Mouse (Mus musculus) limb, embryonic 11.5 days (tissue): ENCODE results near the gene Ptpdc1. TPM values are rescaled to one million over a fixed set of nuclear protein-coding genes. Genes with fewer than 3 reads are reported as not detected.

Source experiments
- ATAC-seq: fragments of 200-750 bp; cut with Nextera tagmentation; 2 replicates; pipeline ENCODE4 v1.8.0; 2017; ENCODE audit warnings: low read depth; ENCODE audit not compliant: insufficient number of reproducible peaks, low FRiP score, low TSS enrichment
- DNase-seq: peaks from one replicate; pipeline ENCODE4 v3.0.0-alpha.2; 2015; ENCODE audit warnings: low spot score
- H3K27ac ChIP-seq: fragments of 300-500 bp; sonication (generic); replicated peaks from 2 replicates; pipeline ENCODE4 v1.5.1; 2014; ENCODE audit warnings: low read depth, mild to moderate bottlenecking, low read length
- H3K27me3 ChIP-seq: fragments of 300-500 bp; sonication (generic); 2 replicates; pipeline ENCODE4 v1.6.1; 2014; ENCODE audit warnings: mild to moderate bottlenecking, low read length, mixed read lengths; ENCODE audit not compliant: control insufficient read depth, insufficient read depth
- H3K36me3 ChIP-seq: fragments of 300-500 bp; sonication (generic); 2 replicates; pipeline ENCODE4 v1.6.1; 2014; ENCODE audit warnings: mild to moderate bottlenecking, low read length, moderate library complexity, mixed read lengths; ENCODE audit not compliant: control insufficient read depth, insufficient read depth
- H3K4me1 ChIP-seq: fragments of 300-500 bp; sonication (generic); 2 replicates; pipeline ENCODE4 v1.6.1; 2014; ENCODE audit warnings: low read length, mixed read lengths; ENCODE audit not compliant: control insufficient read depth, insufficient read depth
- H3K4me2 ChIP-seq: fragments of 300-500 bp; sonication (generic); 2 replicates; pipeline ENCODE4 v1.6.1; 2014; ENCODE audit warnings: low read depth, mild to moderate bottlenecking, moderate library complexity; ENCODE audit not compliant: severe bottlenecking
- H3K4me3 ChIP-seq: fragments of 300-500 bp; sonication (generic); 2 replicates; pipeline ENCODE4 v1.5.1; 2014; ENCODE audit warnings: low read depth, low read length
- H3K9ac ChIP-seq: fragments of 300-500 bp; sonication (generic); 2 replicates; pipeline ENCODE4 v1.6.1; 2014; ENCODE audit warnings: mild to moderate bottlenecking, low read length
- H3K9me3 ChIP-seq: fragments of 300-500 bp; sonication (generic); 2 replicates; pipeline ENCODE4 v1.6.1; 2016; ENCODE audit warnings: low read length; ENCODE audit not compliant: control insufficient read depth
- whole genome bisulfite sequencing: fragments of 180-500 bp; shearing (Covaris S2); extraction: QIAGEN DNeasy Blood & Tissue Kit; methylation state at CpG from one replicate; pipeline ENCODE4 v1.1.7; 2014; 5-methylcytosine and 5-hydroxymethylcytosine counted together
- polyA plus RNA-seq: library from polyadenylated mRNA; unstranded; fragments of >200 nt; fragmentation: Nextera tagmentation; extraction: Ambion mirVana; gene quantifications from 2 replicates; pipeline ENCODE4 v1.2.1, GENCODE M21; 2014

Gene Ptpdc1
- polyA plus RNA-seq, 1 experiment from 2014 or later, result 13.8 TPM

DNA sequence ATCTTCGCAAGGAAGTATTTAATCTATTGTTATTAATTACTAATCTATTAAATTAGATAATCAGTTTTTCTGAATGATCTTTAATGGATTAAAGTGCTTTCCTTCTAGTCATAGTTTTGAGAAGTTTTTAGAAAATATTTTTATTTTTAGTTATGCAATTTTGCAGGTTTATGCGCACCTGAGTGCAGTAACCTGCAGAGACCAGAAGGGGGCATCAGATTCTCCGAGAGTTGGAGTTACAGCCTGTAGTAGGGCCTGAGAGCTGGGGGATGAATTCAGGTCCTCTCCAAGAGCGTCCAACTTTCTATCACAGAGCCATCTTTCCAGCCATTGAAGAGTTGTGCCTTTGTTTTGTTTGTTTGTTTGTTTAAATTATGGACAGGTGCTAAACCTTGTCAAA, 21.2 kb upstream of the Ptpdc1 start:
- Histone ChIP-seq H3K4me2 (no peak overlapping the region), H3K27ac (no peak overlapping the region), H3K9ac (no peak overlapping the region), H3K27me3 (0 out of 2 replicates have a peak, but pooled peaks cover under 1% of the 10 kb centered on the region), H3K4me1 (no peaks in the 10 kb centered on the region), H3K4me3 (no peak overlapping the region), H3K9me3 (no peaks in the 10 kb centered on the region), H3K36me3 (no peaks in the 10 kb centered on the region)
- DNase-seq, result no peak
- 86% methylated on average over 4 of the region's 4 CpGs for WGBS
- no peak for ATAC-seq

- Histone ChIP-seq H3K27ac (no peak overlapping the region), H3K27me3 (no peaks in the 10 kb centered on the region), H3K9me3 (no peaks in the 10 kb centered on the region), H3K36me3 (no peaks in the 10 kb centered on the region), H3K4me1 (no peaks in the 10 kb centered on the region), H3K4me2 (no peak overlapping the region), H3K4me3 (no peak overlapping the region), H3K9ac (no peak overlapping the region)
- WGBS, result 57% methylated on average over 3 of the region's 3 CpGs
- ATAC-seq (no peak), DNase-seq (no peak)
Observed at GRCm38 (mm10) chr13:48643991-48644390, 18.5 kb upstream of the Ptpdc1 start.

DNA sequence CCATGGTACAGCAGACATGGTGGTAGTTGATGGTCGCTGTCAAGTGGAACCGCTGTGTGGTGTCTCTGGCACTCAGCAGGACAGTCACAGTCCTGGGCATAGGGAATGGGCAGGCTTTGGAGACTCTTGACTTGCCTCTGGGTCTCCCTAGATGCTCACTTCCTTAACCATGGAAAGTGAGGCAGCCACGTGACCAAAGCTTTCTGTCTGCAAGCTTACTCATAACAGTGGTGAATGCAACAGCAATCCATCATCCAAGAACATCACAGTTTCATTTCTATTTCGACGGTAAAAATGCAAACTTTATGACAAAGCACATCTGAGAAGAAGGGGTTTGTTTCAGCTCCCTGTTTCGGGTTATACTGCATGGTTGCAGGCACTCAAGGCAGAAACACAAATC, 17.6 kb upstream of the Ptpdc1 start:
- Histone ChIP-seq H3K27ac (no peak overlapping the region), H3K9ac (no peak overlapping the region), H3K4me1 (no peaks in the 10 kb centered on the region), H3K4me2 (no peak overlapping the region), H3K27me3 (no peaks in the 10 kb centered on the region), H3K9me3 (no peaks in the 10 kb centered on the region), H3K4me3 (no peak overlapping the region), H3K36me3 (no peaks in the 10 kb centered on the region)
- ATAC-seq, result no peak
- 81% methylated on average over 6 of the region's 6 CpGs for WGBS
- no peak for DNase-seq

GRCm38 (mm10) chr13:48639570-48639969, 14.1 kb upstream of the Ptpdc1 start:
- Histone ChIP-seq H3K9me3 (no peaks in the 10 kb centered on the region), H3K9ac (no peak overlapping the region), H3K36me3 (no peaks in the 10 kb centered on the region), H3K4me2 (no peak overlapping the region), H3K4me3 (no peak overlapping the region), H3K27me3 (no peaks in the 10 kb centered on the region), H3K27ac (no peak overlapping the region), H3K4me1 (no peaks in the 10 kb centered on the region)
- DNase-seq (no peak), ATAC-seq (no peak)

DNA sequence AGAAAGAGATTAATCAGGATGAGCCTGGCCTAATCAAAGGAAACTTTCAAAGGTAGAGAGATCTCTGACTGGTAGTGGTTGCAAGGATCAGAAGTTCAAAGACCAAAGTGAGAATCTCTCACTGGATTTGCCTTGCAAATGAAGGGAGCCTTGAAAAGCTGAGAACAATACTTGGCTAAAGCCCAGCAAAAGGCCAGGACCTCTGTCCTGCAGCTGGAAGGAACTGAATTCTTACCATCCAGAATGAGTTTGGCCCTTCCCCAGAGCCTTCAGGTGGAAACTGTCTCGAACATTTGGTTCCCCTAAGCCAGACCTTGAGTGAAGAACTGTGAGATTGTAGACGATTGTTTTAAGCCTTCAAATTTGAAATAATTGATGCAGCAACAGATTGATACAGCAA, 12.2 kb upstream of the Ptpdc1 start:
- Histone ChIP-seq H3K27me3 (no peaks in the 10 kb centered on the region), H3K4me3 (no peak overlapping the region), H3K9ac (no peak overlapping the region), H3K36me3 (no peaks in the 10 kb centered on the region), H3K4me2 (no peak overlapping the region), H3K4me1 (no peaks in the 10 kb centered on the region), H3K27ac (no peak overlapping the region), H3K9me3 (no peaks in the 10 kb centered on the region)
- ATAC-seq (no peak), DNase-seq (no peak)
- WGBS, result 67% methylated on average over 2 of the region's 2 CpGs

- WGBS, result 77% methylated on average over 5 of the region's 5 CpGs
- H3K9ac ChIP-seq, result no peak overlapping the region
- no peaks in the 10 kb centered on the region for H3K4me1 ChIP-seq
- H3K27ac ChIP-seq, result no peak overlapping the region
- no peaks in the 10 kb centered on the region for H3K27me3 ChIP-seq
- no peaks in the 10 kb centered on the region for H3K36me3 ChIP-seq
- H3K4me3 ChIP-seq, result no peak overlapping the region
- DNase-seq, result no peak
- ATAC-seq, result no peak
- no peaks in the 10 kb centered on the region; the same call in 1 of the 2 replicates for H3K9me3 ChIP-seq
- H3K4me2 ChIP-seq, result no peak overlapping the region
Observed at GRCm38 (mm10) chr13:48631691-48632090, 6.2 kb upstream of the Ptpdc1 start.

DNA sequence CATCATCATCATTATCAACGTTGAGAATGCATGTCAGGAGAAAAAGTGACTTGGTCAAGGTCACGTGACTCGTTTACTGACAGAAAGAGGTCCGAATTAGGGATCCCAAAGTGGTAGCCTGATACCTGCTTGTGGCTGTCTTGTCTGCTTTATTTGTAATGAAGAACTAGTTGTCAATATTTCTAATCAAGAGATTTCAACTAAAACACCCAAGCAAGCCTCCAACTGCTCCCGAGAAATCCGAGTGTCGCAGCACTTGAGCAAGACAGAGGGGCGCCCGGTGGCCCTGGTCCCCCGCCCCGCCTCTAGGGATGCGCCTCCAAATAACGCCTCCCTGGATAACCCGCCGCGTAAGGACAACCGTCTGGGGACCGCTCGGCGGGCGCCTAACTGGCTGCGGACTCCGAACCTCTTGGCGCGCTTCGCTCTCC, 481 bp downstream of the Ptpdc1 start:
- WGBS, result 3% methylated on average over 26 of the region's 26 CpGs
- ATAC-seq (peak; percentile 69), DNase-seq (no peak)
- Histone ChIP-seq H3K27ac (peak overlapping the region; percentile 18; the same call in 1 of the 2 replicates), H3K4me1 (no peaks in the 10 kb centered on the region), H3K4me2 (peak overlapping the region; percentile 78), H3K27me3 (no peaks in the 10 kb centered on the region; the same call in 1 of the 2 replicates), H3K36me3 (no peaks in the 10 kb centered on the region), H3K4me3 (peak overlapping the region; percentile 69), H3K9ac (peak overlapping the region; percentile 90), H3K9me3 (no peaks in the 10 kb centered on the region)

DNA sequence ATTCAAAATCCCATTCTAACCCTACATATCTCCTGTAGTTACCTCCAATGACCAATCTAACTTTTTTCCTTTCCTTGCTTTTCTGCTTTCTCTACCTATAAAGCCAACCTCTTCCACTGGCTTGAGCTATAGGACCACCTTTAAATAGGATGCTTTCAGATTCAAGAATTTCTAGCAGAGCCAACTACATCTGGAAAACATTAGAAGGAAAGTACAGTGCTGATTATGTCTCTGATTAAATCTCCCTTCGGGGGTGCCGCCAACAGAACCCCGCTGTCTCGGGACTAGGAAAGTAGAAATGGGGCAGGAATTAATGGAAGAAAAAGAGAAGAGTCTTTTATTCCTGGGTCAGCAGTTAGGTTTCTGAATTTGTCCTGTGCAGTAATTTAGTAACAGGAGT, 6.6 kb downstream of the Ptpdc1 start:
- Histone ChIP-seq H3K27me3 (no peaks in the 10 kb centered on the region), H3K4me2 (no peak overlapping the region), H3K9ac (no peak overlapping the region), H3K9me3 (no peaks in the 10 kb centered on the region; the same call in 1 of the 2 replicates), H3K36me3 (no peaks in the 10 kb centered on the region), H3K4me3 (no peak overlapping the region), H3K4me1 (no peaks in the 10 kb centered on the region), H3K27ac (no peak overlapping the region)
- 36% methylated on average over 4 of the region's 4 CpGs for WGBS
- ATAC-seq (no peak), DNase-seq (no peak)

- no peak overlapping the region for H3K4me3 ChIP-seq
- no peaks in the 10 kb centered on the region for H3K36me3 ChIP-seq
- no peak overlapping the region for H3K4me2 ChIP-seq
- H3K4me1 ChIP-seq, result no peaks in the 10 kb centered on the region
- H3K27me3 ChIP-seq, result no peaks in the 10 kb centered on the region
- ATAC-seq (no peak), DNase-seq (no peak)
- H3K27ac ChIP-seq, result no peak overlapping the region
- H3K9me3 ChIP-seq, result no peaks in the 10 kb centered on the region; the same call in 1 of the 2 replicates
- no peak overlapping the region for H3K9ac ChIP-seq
Observed at GRCm38 (mm10) chr13:48617774-48618173, 7.7 kb downstream of the Ptpdc1 start.
